Mouse (Mus musculus): ENCODE data around the gene Negr1.

- no peak for TF ChIP-seq CHD2 (IDR thresholded peaks at IDR 0.05; ENCODE audit: low read depth, low read length)
- TF ChIP-seq HCFC1 (IDR thresholded peaks at IDR 0.05; ENCODE audit: borderline replicate concordance, insufficient read depth, low read length), result no peak
- no peak for TF ChIP-seq MAFK (IDR thresholded peaks at IDR 0.05; ENCODE audit: insufficient read depth, low read depth, low read length)
- TF ChIP-seq ZC3H11A (IDR thresholded peaks at IDR 0.05; ENCODE audit: borderline replicate concordance, low read depth, low read length), result no peak
- TF ChIP-seq ZNF384 (IDR thresholded peaks at IDR 0.05; ENCODE audit: low read depth, low read length), result no peak
These were observed at the start of gene Negr1 for GRCm38 (mm10) chr3:156561524-156562423.

Data from ES-E14 (cell line).